Mouse (Mus musculus) heart, postnatal 0 days (tissue): ENCODE data around the gene Rasal2.

Source experiments
- CTCF ChIP-seq: IDR thresholded peaks from 2 replicates; pipeline ENCODE4 v1.5.1; 2016; ENCODE audit warnings: antibody characterized with exemption, control low read depth, low read depth
- EP300 ChIP-seq: IDR thresholded peaks from 2 replicates; pipeline ENCODE4 v1.6.1; 2016; ENCODE audit warnings: antibody characterized with exemption, low read depth

GRCm38 (mm10) chr1:157225013-157225412, 187.4 kb downstream of the Rasal2 start:
- TF ChIP-seq CTCF (no peak), EP300 (no peak)
